Mouse (Mus musculus): ENCODE data around the gene Gm42906.

DNA sequence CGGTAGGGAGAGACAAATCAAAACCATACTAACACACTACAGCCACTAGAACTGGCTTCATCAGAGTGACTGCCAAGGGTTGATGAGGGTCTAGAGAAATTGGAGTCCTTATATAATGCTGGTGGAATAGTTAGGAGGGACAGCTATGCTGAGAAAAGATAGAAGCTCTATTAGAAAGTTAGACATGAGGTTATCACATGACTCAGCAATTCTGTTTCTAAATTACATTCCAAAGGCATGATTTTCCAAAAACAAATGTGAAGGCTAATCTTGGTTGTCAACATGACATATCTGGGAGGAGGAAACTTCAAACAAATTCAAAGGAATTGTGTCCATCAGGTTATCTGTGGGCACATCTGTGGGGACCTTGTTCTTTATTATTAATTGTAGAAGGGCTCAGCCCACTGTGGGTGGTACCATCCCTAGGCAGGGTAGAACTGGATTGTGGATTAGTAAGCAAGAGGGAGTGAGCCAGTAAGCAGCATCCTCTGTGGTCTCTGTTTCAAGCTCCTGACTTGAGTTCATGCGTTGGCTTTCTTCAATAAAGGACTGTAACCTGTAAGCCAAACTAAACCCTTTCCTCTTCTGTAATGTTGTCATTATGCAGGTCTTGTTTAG, 10.4 kb downstream of the Gm42906 start:
- TF ChIP-seq CTCF (IDR thresholded peaks at IDR 0.05; ENCODE audit: control insufficient read depth, insufficient read depth, insufficient read length) (no peak), CEBPB (IDR thresholded peaks at IDR 0.05; ENCODE audit: low read depth) (no peak), MYOG (IDR thresholded peaks at IDR 0.05; ENCODE audit: control insufficient read depth, extremely low read depth, insufficient read length) (no peak), FOSL1 (IDR thresholded peaks at IDR 0.05; ENCODE audit: insufficient read depth, low read length, poor library complexity, severe bottlenecking) (no peak), USF1 (IDR thresholded peaks at IDR 0.05; ENCODE audit: low read depth) (peak; percentile 17), MAX (IDR thresholded peaks at IDR 0.05) (no peak)

All from C2C12 (cell line).